Mouse (Mus musculus) CH12.LX (cell line): ENCODE data around the gene Txk. TPM values are rescaled to one million over a fixed set of nuclear protein-coding genes. Genes with fewer than 3 reads are reported as not detected.

ENCODE experiments used
- DNase-seq: peaks from one replicate; pipeline ENCODE4 v3.0.0-alpha.2; 2013; ENCODE audit errors: extremely low read depth
- H3K27ac ChIP-seq: 2 replicates; pipeline ENCODE4 v1.5.1; 2012; ENCODE audit warnings: low read depth, mild to moderate bottlenecking, control low read depth, moderate library complexity; ENCODE audit not compliant: insufficient read depth
- H3K27me3 ChIP-seq: replicated peaks from 2 replicates; pipeline ENCODE3; 2012; ENCODE audit warnings: inconsistent platforms
- H3K36me3 ChIP-seq, 2 experiments: replicated peaks in 1 of 2; 2 replicates each; pipeline versions ENCODE3 to v1.6.1; 2012; ENCODE audit warnings: inconsistent platforms in 1 of 2, low read length in 1 of 2, mild to moderate bottlenecking in 1 of 2, mixed read lengths in 1 of 2, moderate library complexity in 1 of 2; ENCODE audit not compliant: control insufficient read depth in 1 of 2, insufficient read depth in 1 of 2
- H3K4me1 ChIP-seq, 2 experiments: 2 replicates each; pipeline ENCODE4 v1.6.1; 2012; ENCODE audit warnings: inconsistent platforms in 1 of 2, moderate library complexity in 1 of 2; ENCODE audit not compliant: insufficient read depth in 2 of 2, control insufficient read depth in 1 of 2
- H3K4me2 ChIP-seq: 2 replicates; pipeline ENCODE4 v1.6.1; 2012; ENCODE audit warnings: low read depth, mild to moderate bottlenecking, control low read depth; ENCODE audit not compliant: poor library complexity, insufficient read depth, severe bottlenecking
- H3K4me3 ChIP-seq, 3 experiments: fragments of 150-350 bp in 1 of 3; sonication (generic) in 1 of 3; replicated peaks in 1 of 3; 2 replicates each; pipeline versions ENCODE3 to v1.5.1; 2011 to 2012; ENCODE audit warnings: low read depth in 2 of 3, low read length in 2 of 3, mild to moderate bottlenecking in 2 of 3, moderate library complexity in 2 of 3, control low read depth in 1 of 3, improper control_type of control experiment in 1 of 3, inconsistent platforms in 1 of 3, mixed read lengths in 1 of 3; ENCODE audit not compliant: poor library complexity in 1 of 3
- H3K79me2 ChIP-seq: replicated peaks from 2 replicates; pipeline ENCODE4 v1.6.1; 2012; ENCODE audit warnings: mild to moderate bottlenecking, moderate library complexity; ENCODE audit not compliant: control insufficient read depth, poor library complexity, insufficient read depth, severe bottlenecking; ENCODE audit errors: extremely low read depth
- H3K9ac ChIP-seq: 2 replicates; pipeline ENCODE4 v1.6.1; 2012; ENCODE audit warnings: low read depth, mild to moderate bottlenecking, control low read depth, moderate library complexity; ENCODE audit not compliant: insufficient read depth
- H3K9me3 ChIP-seq: replicated peaks from 2 replicates; pipeline ENCODE3; 2012; ENCODE audit warnings: low read length, inconsistent platforms, mixed read lengths
- CTCF ChIP-seq, 2 experiments: IDR thresholded peaks in 1 of 2; conservative IDR thresholded peaks in 1 of 2; 2 replicates each; pipeline ENCODE4 v1.5.1; 2011 to 2012; ENCODE audit warnings: low read depth in 2 of 2, low read length in 2 of 2, improper control_type of control experiment in 1 of 2, inconsistent platforms in 1 of 2, mild to moderate bottlenecking in 1 of 2, moderate library complexity in 1 of 2
- ELF1 ChIP-seq: IDR thresholded peaks from 2 replicates; pipeline ENCODE4 v1.6.1; 2014; ENCODE audit warnings: low read depth, mild to moderate bottlenecking, inconsistent platforms, low read length, improper control_type of control experiment
- EP300 ChIP-seq: IDR thresholded peaks from 2 replicates; pipeline ENCODE4 v1.6.1; 2011; ENCODE audit warnings: low read length, improper control_type of control experiment
- GABPA ChIP-seq: IDR thresholded peaks from 2 replicates; pipeline ENCODE4 v1.6.1; 2012; ENCODE audit warnings: low read depth, low read length, improper control_type of control experiment, inconsistent platforms; ENCODE audit not compliant: insufficient replicate concordance
- HCFC1 ChIP-seq: IDR thresholded peaks from 2 replicates; pipeline ENCODE4 v1.6.1; 2012; ENCODE audit warnings: low read depth, mild to moderate bottlenecking, inconsistent platforms, low read length, improper control_type of control experiment
- JUN ChIP-seq: IDR thresholded peaks from 2 replicates; pipeline ENCODE4 v1.6.1; 2011; ENCODE audit warnings: low read depth, mild to moderate bottlenecking, low read length, improper control_type of control experiment, moderate library complexity; ENCODE audit not compliant: insufficient read depth
- JUND ChIP-seq: conservative IDR thresholded peaks from 2 replicates; pipeline ENCODE4 v1.6.1; 2011; ENCODE audit warnings: low read depth, low read length, improper control_type of control experiment
- KAT2A ChIP-seq: IDR thresholded peaks from 2 replicates; pipeline ENCODE4 v1.6.1; 2012; ENCODE audit warnings: low read length, improper control_type of control experiment, inconsistent platforms; ENCODE audit not compliant: insufficient replicate concordance
- MAFK ChIP-seq: IDR thresholded peaks from 2 replicates; pipeline ENCODE4 v1.6.1; 2011; ENCODE audit warnings: low read length, improper control_type of control experiment; ENCODE audit not compliant: insufficient replicate concordance
- MAX ChIP-seq: IDR thresholded peaks from 2 replicates; pipeline ENCODE4 v1.6.1; 2011; ENCODE audit warnings: low read length, improper control_type of control experiment
- MAZ ChIP-seq: IDR thresholded peaks from 2 replicates; pipeline ENCODE4 v1.6.1; 2012; ENCODE audit warnings: low read depth, mild to moderate bottlenecking, inconsistent platforms, low read length, improper control_type of control experiment, moderate library complexity
- MEF2A ChIP-seq: IDR thresholded peaks from 2 replicates; pipeline ENCODE4 v1.6.1; 2014; ENCODE audit warnings: low read depth, mild to moderate bottlenecking, inconsistent platforms, low read length, improper control_type of control experiment, borderline replicate concordance
- NELFE ChIP-seq: IDR thresholded peaks from 2 replicates; pipeline ENCODE4 v1.6.1; 2011; ENCODE audit warnings: low read depth, low read length, improper control_type of control experiment
- SIN3A ChIP-seq: IDR thresholded peaks from 2 replicates; pipeline ENCODE4 v1.6.1; 2012; ENCODE audit warnings: low read length, improper control_type of control experiment, inconsistent platforms
- SMC3 ChIP-seq: IDR thresholded peaks from 2 replicates; pipeline ENCODE4 v1.6.1; 2011; ENCODE audit warnings: low read depth, low read length, improper control_type of control experiment
- TBP ChIP-seq: conservative IDR thresholded peaks from 2 replicates; pipeline ENCODE4 v1.6.1; 2011; ENCODE audit warnings: low read depth, low read length, improper control_type of control experiment
- TCF12 ChIP-seq: IDR thresholded peaks from 2 replicates; pipeline ENCODE4 v1.6.1; 2014; ENCODE audit warnings: low read depth, mild to moderate bottlenecking, inconsistent platforms, low read length, improper control_type of control experiment
- USF1 ChIP-seq: IDR thresholded peaks from 2 replicates; pipeline ENCODE4 v1.6.1; 2014; ENCODE audit warnings: low read depth, mild to moderate bottlenecking, inconsistent platforms, low read length, improper control_type of control experiment
- ZC3H11A ChIP-seq: IDR thresholded peaks from 2 replicates; pipeline ENCODE4 v1.6.1; 2012; ENCODE audit warnings: low read depth, mild to moderate bottlenecking, inconsistent platforms, low read length, improper control_type of control experiment
- ZKSCAN1 ChIP-seq: IDR thresholded peaks from 2 replicates; pipeline ENCODE4 v1.6.1; 2012; ENCODE audit warnings: low read depth, inconsistent platforms, low read length, improper control_type of control experiment, borderline replicate concordance
- ZMIZ1 ChIP-seq: IDR thresholded peaks from 2 replicates; pipeline ENCODE4 v1.6.1; 2012; ENCODE audit warnings: low read depth, mild to moderate bottlenecking, inconsistent platforms, low read length, improper control_type of control experiment
- dilution Hi-C: fragments of 300-500 bp; cut with MboI; formaldehyde crosslinking; loops from 2 replicates; pipeline ENCODE4 v1.14.3; 2020; ENCODE audit warnings: low sequenced_read_pairs; ENCODE audit not compliant: extremely low pct_unique_long_range_greater_than_20kb, extremely low pct_ligation_motif_present
- in situ Hi-C: fragments of 300-500 bp; cut with MboI; formaldehyde crosslinking; loops from 3 replicates; pipeline ENCODE4 v1.14.3; 2019; ENCODE audit warnings: low sequenced_read_pairs, low pct_ligation_motif_present, low pct_unique_long_range_greater_than_20kb, mixed read lengths
- polyA plus RNA-seq: library from polyadenylated mRNA; unstranded; fragments of >175 nt; gene quantifications from 2 replicates; pipeline ENCODE4 v1.2.1, GENCODE M21; 2012; ENCODE audit warnings: low read depth; ENCODE audit not compliant: insufficient read length
- total RNA-seq, 2 experiments: library from RNA; depleted of rRNA; stranded (reverse); fragments of 300-350 nt in 1 of 2; fragments of >200 nt in 1 of 2; gene quantifications; 2 replicates each; pipeline ENCODE4 v1.2.3; 2012 to 2014

Gene Txk
- total RNA-seq (2012; rRNA removed) = not detected in 2 replicates
- 0.08 TPM in 1 of 2 replicates, not detected in the other for total RNA-seq (2014; rRNA removed)
- polyA plus RNA-seq = 0.11 TPM in 2 replicates

- H3K9ac ChIP-seq = no peak within 1 kb of the TSS
- H3K4me2 ChIP-seq = no peak within 1 kb of the TSS
- H3K9me3 ChIP-seq = no peaks in the 10 kb centered on the region
- in situ Hi-C loops = no loop called here
- no peak for DNase-seq
- H3K27me3 ChIP-seq = no peaks in the 10 kb centered on the region
- H3K4me3 ChIP-seq = no peak within 1 kb of the TSS
- peaks cover 5 to 42% of the 10 kb centered on the region in 2 experiments for H3K36me3 ChIP-seq
- H3K4me1 ChIP-seq = peaks cover 0 to 9% of the 10 kb centered on the region in 2 experiments; a peak in 1 of 4 replicates
- dilution Hi-C loops = no loop called here
- H3K27ac ChIP-seq = no peak within 1 kb of the TSS
- TF ChIP-seq HCFC1 (no peak), ZMIZ1 (no peak)
- H3K79me2 ChIP-seq = no peaks in the 10 kb centered on the region
Observed at GRCm38 (mm10) chr5:72752585-72752984, at the start of gene Txk. Gene Txk (minus strand): TSS chr5:72752777.

- H3K9me3 ChIP-seq = peaks cover 26% of the 10 kb centered on the region
- H3K79me2 ChIP-seq = no peaks in the 10 kb centered on the region
- TF ChIP-seq TBP (no peak), ELF1 (no peak), KAT2A (no peak), ZC3H11A (no peak), EP300 (no peak), TCF12 (no peak), SMC3 (no peak), CTCF (conservative IDR thresholded peaks at IDR 0.05 in 1 of 2, IDR thresholded peaks at IDR 0.05 in 1 of 2; ENCODE audit: low read depth in 2 of 2, low read length in 2 of 2) (no peak), USF1 (no peak), GABPA (no peak), SIN3A (no peak), HCFC1 (no peak), NELFE (no peak), JUND (no peak), JUN (no peak), MAX (no peak), ZKSCAN1 (no peak), MAZ (no peak), MAFK (no peak), MEF2A (no peak)
- no peaks in the 10 kb centered on the region for H3K27me3 ChIP-seq
- dilution Hi-C loops (no loop called here), in situ Hi-C loops (no loop called here)
- no peak overlapping the region for H3K4me2 ChIP-seq
- H3K4me3 ChIP-seq = no peak overlapping the region
- peaks cover 0 to 47% of the 10 kb centered on the region in 2 experiments for H3K36me3 ChIP-seq
- DNase-seq = no peak
- H3K27ac ChIP-seq = no peak overlapping the region
- peaks cover 13 to 82% of the 10 kb centered on the region in 2 experiments for H3K4me1 ChIP-seq
- no peak overlapping the region for H3K9ac ChIP-seq
Observed at GRCm38 (mm10) chr5:72798563-72798962, 46.0 kb upstream of the Txk start.
